Mouse (Mus musculus) liver, postnatal 0 days (tissue): ENCODE measurements around the gene Mrpl21. TPM values are rescaled to one million over a fixed set of nuclear protein-coding genes. Genes with fewer than 3 reads are reported as not detected.

Source experiments
- ATAC-seq: fragments of 200-750 bp; cut with Nextera tagmentation; 2 replicates; pipeline ENCODE4 v1.8.0; 2017; ENCODE audit warnings: mild to moderate bottlenecking, moderate library complexity
- DNase-seq: peaks from one replicate; pipeline ENCODE4 v3.0.0-alpha.2; 2016
- H3K27ac ChIP-seq: fragments of 300-500 bp; sonication (generic); 2 replicates; pipeline ENCODE4 v1.5.1; 2014; ENCODE audit warnings: antibody characterized with exemption, moderate library complexity, mild to moderate bottlenecking, low read depth
- H3K27me3 ChIP-seq: fragments of 300-500 bp; sonication (generic); 2 replicates; pipeline ENCODE4 v1.6.1; 2014; ENCODE audit warnings: low read length, control low read depth, mixed read lengths; ENCODE audit not compliant: insufficient read depth
- H3K36me3 ChIP-seq: fragments of 300-500 bp; sonication (generic); replicated peaks from 2 replicates; pipeline ENCODE4 v1.6.1; 2014; ENCODE audit warnings: mild to moderate bottlenecking, control low read depth, low read length, moderate library complexity, mixed read lengths; ENCODE audit not compliant: insufficient read depth
- H3K4me1 ChIP-seq: fragments of 300-500 bp; sonication (generic); 2 replicates; pipeline ENCODE4 v1.6.1; 2014; ENCODE audit warnings: antibody characterized with exemption, mild to moderate bottlenecking, control low read depth; ENCODE audit not compliant: insufficient read depth
- H3K4me2 ChIP-seq: fragments of 300-500 bp; sonication (generic); 2 replicates; pipeline ENCODE4 v1.6.1; 2014; ENCODE audit warnings: low read depth, mild to moderate bottlenecking, low read length, moderate library complexity, mixed read lengths
- H3K4me3 ChIP-seq: fragments of 300-500 bp; sonication (generic); 2 replicates; pipeline ENCODE4 v1.5.1; 2014; ENCODE audit warnings: low read depth, low read length
- H3K9ac ChIP-seq: fragments of 300-500 bp; sonication (generic); replicated peaks from 2 replicates; pipeline ENCODE4 v1.6.1; 2014; ENCODE audit warnings: mild to moderate bottlenecking, moderate library complexity
- H3K9me3 ChIP-seq: fragments of 300-500 bp; sonication (generic); 2 replicates; pipeline ENCODE4 v1.6.1; 2016; ENCODE audit warnings: mild to moderate bottlenecking, control low read depth, low read length, mixed read lengths
- CTCF ChIP-seq: sonication (generic); IDR thresholded peaks from 2 replicates; pipeline ENCODE4 v1.5.1; 2016; ENCODE audit warnings: antibody characterized with exemption, low read depth
- EP300 ChIP-seq: IDR thresholded peaks from 2 replicates; pipeline ENCODE4 v1.6.1; 2016; ENCODE audit warnings: antibody characterized with exemption, low read depth, mild to moderate bottlenecking
- WGBS: fragments of 180-500 bp; shearing (Covaris S2); extraction: QIAGEN DNeasy Blood & Tissue Kit; methylation state at CpG from one replicate; pipeline ENCODE4 v1.1.7; 2014; ENCODE audit not compliant: insufficient replicate concordance; 5-methylcytosine and 5-hydroxymethylcytosine counted together
- polyA plus RNA-seq: library from polyadenylated mRNA; unstranded; fragments of >200 nt; fragmentation: Nextera tagmentation; extraction: Ambion mirVana; gene quantifications from 2 replicates; pipeline ENCODE4 v1.2.1, GENCODE M21; 2015

Gene Mrpl21
- polyA plus RNA-seq, 1 experiment from 2014 or later, result 45.5 TPM

GRCm38 (mm10) chr19:3271366-3271765 lies 11.3 kb upstream of the Mrpl21 start:
- H3K4me3 ChIP-seq, result no peak overlapping the region
- no peak overlapping the region for H3K9ac ChIP-seq
- H3K27ac ChIP-seq, result no peak overlapping the region
- no peaks in the 10 kb centered on the region for H3K9me3 ChIP-seq
- DNase-seq, result peak; percentile 8
- H3K4me1 ChIP-seq, result no peaks in the 10 kb centered on the region
- no peaks in the 10 kb centered on the region for H3K27me3 ChIP-seq
- no peak for ATAC-seq
- H3K36me3 ChIP-seq, result peaks cover 42% of the 10 kb centered on the region
- TF ChIP-seq EP300, result no peak
- H3K4me2 ChIP-seq, result no peak overlapping the region
- 85% methylated on average over 6 of the region's 6 CpGs for WGBS

GRCm38 (mm10) chr19:3273331-3273730 lies 9.4 kb upstream of the Mrpl21 start:
- peaks cover 28% of the 10 kb centered on the region for H3K36me3 ChIP-seq
- WGBS, result 85% methylated on average over 9 of the region's 9 CpGs
- no peak overlapping the region for H3K4me3 ChIP-seq
- no peak overlapping the region for H3K27ac ChIP-seq
- H3K9me3 ChIP-seq, result no peaks in the 10 kb centered on the region
- no peak for TF ChIP-seq EP300
- no peak for TF ChIP-seq CTCF
- no peak overlapping the region for H3K4me2 ChIP-seq
- no peaks in the 10 kb centered on the region for H3K4me1 ChIP-seq
- no peaks in the 10 kb centered on the region for H3K27me3 ChIP-seq
- ATAC-seq, result no peak
- no peak overlapping the region for H3K9ac ChIP-seq
- DNase-seq, result no peak

- Histone ChIP-seq H3K4me1 (no peaks in the 10 kb centered on the region), H3K27me3 (no peaks in the 10 kb centered on the region), H3K27ac (no peak overlapping the region), H3K9me3 (no peaks in the 10 kb centered on the region), H3K9ac (no peak overlapping the region), H3K4me3 (no peak overlapping the region), H3K36me3 (peaks cover 30% of the 10 kb centered on the region), H3K4me2 (no peak overlapping the region)
- WGBS, result 74% methylated on average over 3 of the region's 3 CpGs
- no peak for DNase-seq
- ATAC-seq, result no peak
- TF ChIP-seq EP300 (no peak), CTCF (no peak)
These were observed 6.8 kb upstream of the Mrpl21 start for GRCm38 (mm10) chr19:3275744-3276365.

- H3K9me3 ChIP-seq, result no peaks in the 10 kb centered on the region
- H3K4me1 ChIP-seq, result peaks cover 15% of the 10 kb centered on the region
- peak overlapping the region; percentile 92 for H3K4me2 ChIP-seq
- WGBS, result 61% methylated on average over 4 of the region's 4 CpGs
- peak overlapping the region; percentile 83 for H3K4me3 ChIP-seq
- peak overlapping the region; percentile 81 for H3K9ac ChIP-seq
- TF ChIP-seq CTCF (no peak), EP300 (no peak)
- H3K27me3 ChIP-seq, result no peaks in the 10 kb centered on the region
- DNase-seq, result no peak
- peaks cover 26% of the 10 kb centered on the region for H3K36me3 ChIP-seq
- no peak for ATAC-seq
- no peak overlapping the region for H3K27ac ChIP-seq
These were observed 815 bp upstream of the Mrpl21 start for GRCm38 (mm10) chr19:3281886-3282285.

GRCm38 (mm10) chr19:3289006-3289405 lies 6.3 kb downstream of the Mrpl21 start:
- WGBS, result 89% methylated on average over 1 of the region's 1 CpGs
- Histone ChIP-seq H3K27me3 (no peaks in the 10 kb centered on the region), H3K36me3 (peaks cover 39% of the 10 kb centered on the region), H3K4me1 (no peaks in the 10 kb centered on the region), H3K4me3 (no peak overlapping the region), H3K4me2 (no peak overlapping the region), H3K27ac (no peak overlapping the region), H3K9ac (no peak overlapping the region), H3K9me3 (no peaks in the 10 kb centered on the region)
- DNase-seq, result no peak
- ATAC-seq, result no peak
- TF ChIP-seq CTCF (no peak), EP300 (no peak)

GRCm38 (mm10) chr19:3292028-3292427 lies 9.3 kb downstream of the Mrpl21 start:
- Histone ChIP-seq H3K9me3 (no peaks in the 10 kb centered on the region), H3K4me3 (no peak overlapping the region), H3K27me3 (no peaks in the 10 kb centered on the region), H3K4me2 (no peak overlapping the region), H3K36me3 (peaks cover 31% of the 10 kb centered on the region), H3K9ac (no peak overlapping the region), H3K27ac (no peak overlapping the region), H3K4me1 (no peaks in the 10 kb centered on the region)
- WGBS, result 76% methylated on average over 2 of the region's 2 CpGs
- TF ChIP-seq EP300 (no peak), CTCF (peak; percentile 88)
- DNase-seq, result peak; percentile 64
- ATAC-seq, result peak; percentile 87

- no peaks in the 10 kb centered on the region for H3K27me3 ChIP-seq
- 79% methylated on average over 1 of the region's 1 CpGs for WGBS
- DNase-seq (no peak), ATAC-seq (no peak)
- no peak overlapping the region for H3K9ac ChIP-seq
- H3K4me3 ChIP-seq, result no peak overlapping the region
- H3K36me3 ChIP-seq, result peaks cover 27% of the 10 kb centered on the region
- H3K4me2 ChIP-seq, result no peak overlapping the region
- H3K27ac ChIP-seq, result no peak overlapping the region
- H3K9me3 ChIP-seq, result no peaks in the 10 kb centered on the region
- no peaks in the 10 kb centered on the region for H3K4me1 ChIP-seq
- no peak for TF ChIP-seq EP300
These were observed 10.3 kb downstream of the Mrpl21 start for GRCm38 (mm10) chr19:3292993-3293392.
